Mouse (Mus musculus) spleen, adult 2 months (tissue): ENCODE results near the gene Apbb2.

Experiments
- CTCF ChIP-seq: fragments of 200-500 bp; IDR thresholded peaks from 2 replicates; pipeline ENCODE4 v1.5.1; 2011; ENCODE audit warnings: mild to moderate bottlenecking, inconsistent platforms; ENCODE audit not compliant: insufficient read depth, insufficient read length, insufficient replicate concordance; ENCODE audit errors: extremely low read depth
- POLR2A ChIP-seq: fragments of 200-500 bp; IDR thresholded peaks from 2 replicates; pipeline ENCODE4 v1.6.1; 2011; ENCODE audit warnings: low read depth, low read length, inconsistent platforms

DNA sequence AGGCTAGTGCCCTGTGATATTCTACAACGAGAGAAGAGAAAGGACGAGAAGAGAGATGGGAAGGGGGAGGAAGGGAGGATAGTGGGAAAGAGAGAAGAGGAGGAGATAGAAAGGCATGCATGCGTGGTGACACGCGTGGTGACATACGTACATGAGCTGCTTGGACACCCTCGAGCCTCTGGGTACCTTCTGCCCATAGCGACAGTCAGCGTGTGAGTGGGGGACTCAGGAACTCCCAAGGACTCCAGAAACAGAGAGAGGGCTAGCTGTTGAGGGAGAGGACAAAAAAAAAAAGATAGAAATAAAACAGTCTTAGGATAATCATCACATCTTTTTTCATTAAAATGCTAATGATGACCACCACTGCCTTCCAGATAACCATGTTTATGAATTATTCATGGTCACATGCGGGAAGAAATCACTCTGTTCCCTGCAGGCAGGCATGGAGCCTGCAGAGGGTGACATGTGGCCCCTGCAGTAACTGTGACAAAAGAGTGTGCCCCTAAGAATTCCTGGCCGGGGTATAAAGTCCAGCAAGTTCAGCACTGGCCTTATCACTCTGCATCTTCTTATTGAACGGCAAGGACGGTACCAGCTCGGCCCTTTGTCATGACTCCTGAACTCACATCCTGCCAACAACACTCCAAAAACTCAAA lies 126.5 kb downstream of the Apbb2 start:
- TF ChIP-seq CTCF (no peak), POLR2A (no peak)
